Mouse (Mus musculus): ENCODE measurements around the gene Ralgds.

DNA sequence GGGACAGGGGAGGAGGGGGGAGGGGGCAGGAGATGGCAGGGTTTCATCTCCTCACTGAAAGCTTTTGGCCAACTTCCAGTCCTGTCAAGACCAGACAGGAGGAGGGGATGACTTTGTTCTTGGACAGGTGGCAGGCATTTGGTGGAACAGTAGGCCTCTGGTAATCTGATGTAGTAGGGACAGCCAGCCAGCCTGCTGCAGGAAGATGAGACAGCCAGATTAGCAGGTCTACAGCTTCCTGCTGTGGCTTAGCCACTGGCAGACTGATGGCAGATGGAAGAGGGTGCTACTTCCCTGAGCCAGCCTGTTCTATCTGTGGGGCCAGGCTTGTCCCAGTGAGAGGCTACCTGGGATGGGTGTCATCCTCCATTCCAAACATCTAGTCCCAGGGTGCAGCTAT lies 33.1 kb downstream of the Ralgds start:
- TF ChIP-seq POLR2A (IDR thresholded peaks at IDR 0.05; ENCODE audit: insufficient read depth, low read depth, low read length): no peak
- TF ChIP-seq CTCF (IDR thresholded peaks at IDR 0.05; ENCODE audit: insufficient read depth, low read depth, low read length): no peak
